Mouse (Mus musculus) forebrain, embryonic 10.5 days (tissue): Measurements from ENCODE around the gene Klhl26. TPM values are rescaled to one million over a fixed set of nuclear protein-coding genes. Genes with fewer than 3 reads are reported as not detected.

Source experiments
- DNase-seq: peaks from one replicate; pipeline ENCODE4 v3.0.0-alpha.2; 2017; ENCODE audit warnings: low spot score; ENCODE audit errors: extremely low spot score
- H3K27ac ChIP-seq: fragments of 300-500 bp; sonication (generic); 2 replicates; pipeline ENCODE4 v1.5.1; 2016; ENCODE audit warnings: mild to moderate bottlenecking
- H3K27me3 ChIP-seq: fragments of 300-500 bp; sonication (generic); 2 replicates; pipeline ENCODE4 v1.6.1; 2016; ENCODE audit warnings: mild to moderate bottlenecking; ENCODE audit not compliant: poor library complexity, severe bottlenecking
- H3K36me3 ChIP-seq: fragments of 300-500 bp; sonication (generic); replicated peaks from 2 replicates; pipeline ENCODE4 v1.6.1; 2016; ENCODE audit warnings: mild to moderate bottlenecking, moderate library complexity
- H3K4me1 ChIP-seq: fragments of 300-500 bp; sonication (generic); 2 replicates; pipeline ENCODE4 v1.6.1; 2016
- H3K4me3 ChIP-seq: fragments of 300-500 bp; sonication (generic); 2 replicates; pipeline ENCODE4 v1.5.1; 2016; ENCODE audit warnings: mild to moderate bottlenecking, moderate library complexity
- H3K9me3 ChIP-seq: fragments of 300-500 bp; sonication (generic); 2 replicates; pipeline ENCODE4 v1.6.1; 2016; ENCODE audit warnings: mild to moderate bottlenecking, moderate library complexity
- WGBS: fragments of 180-500 bp; shearing (Covaris S2); methylation state at CpG from one replicate; pipeline ENCODE4 v1.1.7; 2016; 5-methylcytosine and 5-hydroxymethylcytosine counted together
- polyA plus RNA-seq: library from polyadenylated mRNA; unstranded; fragments of >200 nt; fragmentation: Nextera tagmentation; extraction: Ambion mirVana; gene quantifications from 2 replicates; pipeline ENCODE4 v1.2.1, GENCODE M21; 2016

Klhl26 gene
- polyA plus RNA-seq, 1 experiment from 2014 or later = 19.9 TPM

- no peak overlapping the region for H3K4me3 ChIP-seq
- WGBS = 90% methylated on average over 4 of the region's 4 CpGs
- no peaks in the 10 kb centered on the region for H3K27me3 ChIP-seq
- H3K36me3 ChIP-seq = peaks cover 23% of the 10 kb centered on the region
- no peak overlapping the region for H3K27ac ChIP-seq
- peaks cover 44% of the 10 kb centered on the region for H3K4me1 ChIP-seq
- DNase-seq = no peak
- H3K9me3 ChIP-seq = no peaks in the 10 kb centered on the region; the same call in 1 of the 2 replicates
Measured at GRCm38 (mm10) chr8:70463306-70463705, 13.5 kb downstream of the Klhl26 start.

- Histone ChIP-seq H3K4me1 (peaks cover 35% of the 10 kb centered on the region), H3K4me3 (no peak overlapping the region), H3K27ac (no peak overlapping the region), H3K9me3 (no peaks in the 10 kb centered on the region; the same call in 1 of the 2 replicates), H3K27me3 (no peaks in the 10 kb centered on the region), H3K36me3 (peaks cover 23% of the 10 kb centered on the region)
- WGBS = 95% methylated on average over 8 of the region's 8 CpGs
- DNase-seq = no peak
Measured at GRCm38 (mm10) chr8:70462516-70462813, 14.3 kb downstream of the Klhl26 start.

DNA sequence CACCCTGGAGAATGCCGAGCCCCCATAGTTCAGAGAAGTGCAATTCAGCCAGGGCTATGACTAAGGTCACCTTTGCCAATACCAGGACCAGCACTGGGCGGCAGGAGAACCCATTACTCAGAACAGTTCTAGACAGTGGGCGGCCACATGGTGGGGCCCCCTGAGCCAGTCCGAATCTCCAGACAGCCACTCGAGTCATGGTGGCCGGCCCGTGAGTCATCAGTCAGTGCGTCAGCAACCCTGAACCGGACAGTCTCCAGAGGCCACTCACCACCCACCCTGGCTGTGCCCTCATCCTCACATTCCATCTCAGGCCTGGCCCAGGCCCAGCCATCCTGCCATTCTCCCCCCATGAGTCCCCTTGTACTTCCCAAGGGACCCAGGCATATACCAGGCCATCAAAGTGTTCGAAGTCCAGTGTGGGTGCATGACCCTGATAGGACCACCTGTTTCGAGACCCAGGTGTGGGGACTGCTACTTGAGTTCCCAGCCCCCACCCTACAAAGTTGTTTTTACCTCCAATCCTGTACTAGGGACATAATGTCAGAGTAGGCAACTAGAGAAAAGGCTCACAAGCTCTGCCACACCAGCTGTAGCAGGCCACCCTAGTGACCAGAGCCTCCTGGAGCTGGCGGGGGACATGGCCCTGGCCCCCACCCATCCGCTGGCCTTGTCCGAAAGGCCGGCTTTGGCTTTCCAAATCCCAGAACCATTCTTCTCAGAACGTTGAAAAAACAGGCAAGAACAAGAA, 14.8 kb downstream of the Klhl26 start:
- H3K27ac ChIP-seq = no peak overlapping the region
- WGBS = 91% methylated on average over 16 of the region's 16 CpGs
- H3K4me1 ChIP-seq = peaks cover 30% of the 10 kb centered on the region
- H3K4me3 ChIP-seq = no peak overlapping the region
- no peaks in the 10 kb centered on the region for H3K27me3 ChIP-seq
- peaks cover 23% of the 10 kb centered on the region for H3K36me3 ChIP-seq
- no peak for DNase-seq
- H3K9me3 ChIP-seq = no peaks in the 10 kb centered on the region; the same call in 1 of the 2 replicates

DNA sequence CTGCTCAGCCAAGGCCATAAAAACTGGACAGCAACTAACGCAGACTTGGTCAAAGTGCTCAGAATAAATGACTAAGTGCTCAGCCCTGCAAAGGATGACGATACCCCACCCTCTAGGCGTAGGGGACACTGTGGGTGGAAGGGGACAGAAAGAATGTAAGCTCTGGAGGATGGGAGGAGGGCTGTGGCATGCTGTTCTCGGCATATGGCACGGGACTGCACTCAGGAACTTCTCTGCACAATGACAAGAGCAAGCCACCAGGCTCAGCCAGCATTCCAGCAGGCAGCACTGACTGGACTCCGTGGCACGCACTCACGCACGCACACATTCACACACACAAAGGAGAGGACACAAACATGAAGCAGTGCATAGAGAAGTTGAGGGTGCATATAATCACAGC, 16.2 kb downstream of the Klhl26 start:
- peaks cover 13% of the 10 kb centered on the region; the same call in 1 of the 2 replicates for H3K36me3 ChIP-seq
- H3K27ac ChIP-seq = no peak overlapping the region
- WGBS = 91% methylated on average over 9 of the region's 9 CpGs
- H3K4me3 ChIP-seq = no peak overlapping the region
- no peaks in the 10 kb centered on the region; the same call in 1 of the 2 replicates for H3K9me3 ChIP-seq
- DNase-seq = no peak
- peaks cover 20% of the 10 kb centered on the region; the same call in 1 of the 2 replicates for H3K4me1 ChIP-seq
- H3K27me3 ChIP-seq = no peaks in the 10 kb centered on the region

DNA sequence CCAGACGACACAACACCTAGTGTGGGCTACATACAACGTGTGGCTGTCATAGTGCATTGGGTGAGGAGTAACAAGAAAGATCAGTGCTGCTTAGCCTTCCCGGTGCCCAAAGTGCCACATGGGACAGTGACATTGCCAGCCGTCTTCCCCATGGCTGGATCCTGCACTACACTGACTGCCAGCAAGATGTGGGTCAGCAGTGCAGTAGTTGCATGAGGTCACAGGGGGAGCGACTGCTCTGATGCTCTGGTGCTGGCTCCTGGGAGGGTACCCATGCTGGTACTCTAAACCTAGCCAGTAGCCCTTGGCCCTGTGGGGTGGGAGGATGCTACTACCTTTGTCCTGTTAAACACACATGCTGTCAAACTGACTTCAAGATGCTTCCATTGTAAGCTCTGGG, 16.6 kb downstream of the Klhl26 start:
- H3K27ac ChIP-seq = no peak overlapping the region
- no peak for DNase-seq
- peaks cover 20% of the 10 kb centered on the region; the same call in 1 of the 2 replicates for H3K4me1 ChIP-seq
- no peaks in the 10 kb centered on the region; the same call in 1 of the 2 replicates for H3K9me3 ChIP-seq
- H3K4me3 ChIP-seq = no peak overlapping the region
- no peaks in the 10 kb centered on the region for H3K27me3 ChIP-seq
- WGBS = 90% methylated on average over 5 of the region's 5 CpGs
- H3K36me3 ChIP-seq = peaks cover 13% of the 10 kb centered on the region; the same call in 1 of the 2 replicates

- Histone ChIP-seq H3K4me1 (peaks cover 20% of the 10 kb centered on the region; the same call in 1 of the 2 replicates), H3K27me3 (no peaks in the 10 kb centered on the region), H3K4me3 (no peak overlapping the region), H3K36me3 (peaks cover 13% of the 10 kb centered on the region; the same call in 1 of the 2 replicates), H3K27ac (no peak overlapping the region), H3K9me3 (no peaks in the 10 kb centered on the region; the same call in 1 of the 2 replicates)
- WGBS = 91% methylated on average over 2 of the region's 2 CpGs
- no peak for DNase-seq
Measured at GRCm38 (mm10) chr8:70459636-70460035, 17.1 kb downstream of the Klhl26 start.

GRCm38 (mm10) chr8:70458462-70458861, 18.3 kb downstream of the Klhl26 start:
- Histone ChIP-seq H3K4me3 (no peak overlapping the region), H3K27me3 (peaks cover 4% of the 10 kb centered on the region), H3K27ac (no peak overlapping the region), H3K9me3 (no peaks in the 10 kb centered on the region; the same call in 1 of the 2 replicates), H3K4me1 (peaks cover 16% of the 10 kb centered on the region; the same call in 1 of the 2 replicates), H3K36me3 (peaks cover 13% of the 10 kb centered on the region; the same call in 1 of the 2 replicates)
- 90% methylated on average over 3 of the region's 3 CpGs for WGBS
- DNase-seq = no peak

GRCm38 (mm10) chr8:70457882-70458281, 18.9 kb downstream of the Klhl26 start:
- 89% methylated on average over 6 of the region's 6 CpGs for whole genome bisulfite sequencing

GRCm38 (mm10) chr8:70456996-70457395, 19.8 kb downstream of the Klhl26 start:
- no peak overlapping the region for H3K4me3 ChIP-seq
- H3K9me3 ChIP-seq = no peaks in the 10 kb centered on the region; the same call in 1 of the 2 replicates
- 96% methylated on average over 1 of the region's 1 CpGs for WGBS
- H3K27me3 ChIP-seq = peaks cover 19% of the 10 kb centered on the region
- peaks cover 23% of the 10 kb centered on the region for H3K36me3 ChIP-seq
- no peak overlapping the region for H3K27ac ChIP-seq
- no peak for DNase-seq
- H3K4me1 ChIP-seq = peaks cover 20% of the 10 kb centered on the region; the same call in 1 of the 2 replicates

More at GRCm38 (mm10) chr8:70457882-70458281, 18.9 kb downstream of the Klhl26 start:
- H3K27ac ChIP-seq = no peak overlapping the region
- peaks cover 14% of the 10 kb centered on the region for H3K36me3 ChIP-seq
- peaks cover 17% of the 10 kb centered on the region; the same call in 1 of the 2 replicates for H3K4me1 ChIP-seq
- no peak overlapping the region for H3K4me3 ChIP-seq
- peaks cover 10% of the 10 kb centered on the region for H3K27me3 ChIP-seq
- no peak for DNase-seq
- no peaks in the 10 kb centered on the region; the same call in 1 of the 2 replicates for H3K9me3 ChIP-seq

DNA sequence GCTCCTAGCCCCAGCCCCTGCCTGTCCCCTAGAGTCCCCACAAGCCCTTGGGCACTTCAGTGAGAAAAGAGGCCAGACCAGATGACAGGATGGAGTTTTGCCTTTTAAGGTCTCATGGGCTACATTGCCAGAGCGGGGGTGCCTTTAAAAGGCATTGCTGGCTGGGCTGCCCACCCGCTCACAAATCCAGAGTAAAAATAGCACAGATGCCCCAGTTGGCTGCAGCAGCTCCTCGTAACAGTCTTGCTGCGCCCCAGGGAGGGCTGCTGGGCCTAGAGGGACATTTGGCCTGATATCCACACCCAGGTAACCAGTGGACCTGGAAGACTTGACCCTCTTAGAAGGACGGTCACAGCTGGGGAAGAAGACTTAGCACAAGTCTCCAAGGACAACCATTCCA, 22.9 kb downstream of the Klhl26 start:
- Histone ChIP-seq H3K9me3 (no peaks in the 10 kb centered on the region; the same call in 1 of the 2 replicates), H3K4me3 (no peak overlapping the region), H3K27me3 (peaks cover 33% of the 10 kb centered on the region), H3K27ac (0 out of 2 replicates have a peak overlapping the region, but pooled peaks have one; percentile 26), H3K36me3 (peaks cover 36% of the 10 kb centered on the region), H3K4me1 (peaks cover 23% of the 10 kb centered on the region)
- no peak for DNase-seq
- WGBS = 95% methylated on average over 5 of the region's 5 CpGs

GRCm38 (mm10) chr8:70452196-70452966, 24.4 kb downstream of the Klhl26 start:
- H3K9me3 ChIP-seq = no peaks in the 10 kb centered on the region; the same call in 1 of the 2 replicates

GRCm38 (mm10) chr8:70447639-70448420, 28.9 kb downstream of the Klhl26 start:
- WGBS = 80% methylated on average over 19 of the region's 19 CpGs
- Histone ChIP-seq H3K9me3 (no peaks in the 10 kb centered on the region; the same call in 1 of the 2 replicates), H3K27me3 (peaks cover 22% of the 10 kb centered on the region), H3K4me3 (no peak overlapping the region), H3K27ac (no peak overlapping the region), H3K36me3 (peaks cover 34% of the 10 kb centered on the region), H3K4me1 (peaks cover 29% of the 10 kb centered on the region)
- DNase-seq = no peak

More at GRCm38 (mm10) chr8:70452196-70452966, 24.4 kb downstream of the Klhl26 start:
- Histone ChIP-seq H3K4me3 (no peak overlapping the region), H3K27ac (no peak overlapping the region), H3K27me3 (peaks cover 33% of the 10 kb centered on the region), H3K36me3 (peaks cover 36% of the 10 kb centered on the region), H3K4me1 (peaks cover 33% of the 10 kb centered on the region)
- 62% methylated on average over 52 of the region's 52 CpGs for WGBS
- DNase-seq = no peak
